Mouse (Mus musculus) spleen, adult 12 weeks (tissue): Measurements from ENCODE around the gene Ccdc88c.

Experiments used
- DNase-seq: peaks from one replicate; pipeline ENCODE4 v3.0.0; 2022; ENCODE audit warnings: low spot score

Ccdc88c gene

GRCm38 (mm10) chr12:101028954-101029731 is at the start of gene Ccdc88c:
Ccdc88c (minus strand) TSS chr12:101029056.
- peak; percentile 82 for DNase-seq

DNA sequence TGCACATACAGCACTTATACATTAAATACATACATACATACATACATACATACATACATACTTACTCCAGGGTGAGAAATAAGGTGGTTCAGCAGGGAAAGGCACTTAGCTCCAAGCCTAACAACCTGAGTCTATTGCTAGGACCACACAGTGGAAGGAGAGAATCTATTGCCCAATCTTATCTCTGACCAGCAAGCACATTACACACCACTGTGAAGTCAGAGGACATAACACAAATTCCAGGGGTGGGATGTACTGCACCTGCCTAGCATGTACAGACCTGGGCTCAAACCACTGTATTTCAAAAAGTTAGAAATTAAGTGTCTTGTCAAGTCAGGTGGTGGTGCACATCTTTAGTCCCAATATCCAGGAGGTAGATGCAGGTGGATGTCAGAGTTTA is 49.1 kb upstream of the Ccdc88c start:
- no peak for DNase-seq

- DNase-seq, result no peak
Observed at GRCm38 (mm10) chr12:101075433-101075832, 46.6 kb upstream of the Ccdc88c start.

DNA sequence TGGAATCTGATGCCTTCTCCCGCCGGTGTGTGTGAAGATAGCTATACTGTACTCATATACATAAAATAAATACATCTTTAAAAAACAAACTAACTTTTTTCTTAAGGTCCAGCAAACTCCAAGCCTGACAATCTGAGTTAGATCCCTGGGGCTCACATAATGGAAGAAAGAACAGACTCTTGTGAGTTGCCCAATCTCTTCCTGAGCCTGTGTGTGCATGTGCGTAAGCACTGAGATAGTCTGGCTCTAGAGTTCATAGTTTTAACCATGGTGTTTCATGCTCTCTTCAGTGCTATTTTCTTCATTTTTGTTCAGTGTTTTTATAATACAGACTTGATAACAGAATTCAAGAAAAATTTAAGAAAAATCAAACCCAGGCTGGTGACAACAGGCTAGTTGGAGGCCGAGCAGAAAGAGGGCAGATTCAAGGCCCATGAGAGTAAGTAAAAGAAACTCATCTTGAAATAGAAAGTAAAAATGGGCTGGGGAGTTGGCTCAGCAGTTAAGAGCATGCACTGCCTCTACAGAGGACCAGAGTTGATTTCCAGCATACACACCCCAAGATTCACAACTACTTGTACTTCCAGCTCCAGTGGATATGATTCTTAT is 46.1 kb upstream of the Ccdc88c start:
- DNase-seq, result no peak

DNA sequence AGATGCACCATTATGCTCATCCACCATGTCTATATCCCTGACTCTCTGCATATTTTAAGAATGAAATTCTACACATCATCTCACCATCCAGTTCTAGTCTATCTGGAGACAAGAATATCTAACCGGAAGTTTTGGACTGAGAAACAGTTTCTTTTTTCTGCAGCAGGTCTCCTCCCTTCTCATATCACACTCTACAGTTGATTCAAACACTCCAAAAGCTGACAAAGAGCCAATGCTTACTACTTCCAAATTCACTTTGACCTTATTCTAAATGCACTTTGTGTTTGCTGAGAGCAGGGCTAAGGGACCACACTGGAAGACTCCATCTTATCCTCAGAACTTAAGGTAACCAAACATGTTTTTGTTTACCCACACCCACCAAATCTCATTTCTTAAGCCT is 41.0 kb upstream of the Ccdc88c start:
- DNase-seq, result no peak

DNA sequence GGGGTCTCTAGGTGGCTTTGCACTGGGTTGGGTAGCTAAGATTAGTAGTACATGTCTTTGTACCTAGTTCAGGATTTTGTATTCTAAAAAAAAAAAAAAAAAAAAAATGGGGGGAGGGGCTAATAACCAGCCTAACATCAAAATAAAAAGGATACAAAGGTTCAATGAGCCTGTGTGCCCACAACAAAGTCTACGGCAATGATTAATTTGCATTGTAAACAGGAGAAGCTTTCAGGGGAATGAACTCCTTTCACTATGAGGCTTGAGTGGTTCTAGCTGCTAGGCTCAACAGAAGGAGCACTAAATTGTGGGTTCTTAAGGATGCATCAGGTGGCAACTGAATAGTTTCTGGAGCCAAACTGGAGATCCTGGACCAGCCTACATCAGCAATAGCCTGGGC is 37.5 kb upstream of the Ccdc88c start:
- DNase-seq, result no peak

- no peak for DNase-seq
Observed at GRCm38 (mm10) chr12:101039956-101040355, 11.1 kb upstream of the Ccdc88c start.

DNA sequence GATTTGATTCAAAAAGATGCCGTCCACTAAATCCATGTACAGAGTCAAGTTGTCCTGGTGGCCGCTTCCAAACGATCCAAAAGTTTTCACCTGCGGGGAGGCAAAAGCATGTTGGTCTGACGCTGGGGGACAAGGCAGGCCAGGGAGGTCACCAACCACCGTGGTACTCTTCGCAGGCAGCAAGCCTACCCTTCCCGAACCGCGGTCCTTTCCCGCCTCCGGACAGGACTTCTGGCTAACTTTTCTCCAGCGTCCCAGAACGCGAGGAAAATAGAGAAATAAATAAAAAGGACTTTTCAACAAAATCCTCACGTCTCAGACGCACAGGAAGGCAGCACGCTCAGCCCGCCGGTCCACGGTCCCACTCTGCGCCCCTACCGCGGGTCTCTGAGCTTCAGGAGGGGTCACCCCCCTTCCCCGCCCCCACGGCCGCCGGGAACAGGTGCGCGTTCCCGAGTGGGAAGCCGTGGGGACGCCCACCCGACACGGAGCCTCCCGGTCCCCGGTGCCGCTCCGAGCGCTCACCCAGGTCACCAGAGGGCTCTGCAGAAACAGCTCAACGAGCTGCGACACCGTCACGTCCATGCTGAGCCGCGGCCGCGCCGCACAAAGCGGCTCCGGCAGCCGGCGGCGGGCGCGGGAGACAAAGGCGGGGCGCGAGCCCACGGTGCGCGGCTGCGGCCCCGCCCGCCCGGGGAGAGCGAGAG is 456 bp downstream of the Ccdc88c start:
- DNase-seq, result no peak

- DNase-seq, result no peak
Observed at GRCm38 (mm10) chr12:101027451-101028246, 1.2 kb downstream of the Ccdc88c start.

DNA sequence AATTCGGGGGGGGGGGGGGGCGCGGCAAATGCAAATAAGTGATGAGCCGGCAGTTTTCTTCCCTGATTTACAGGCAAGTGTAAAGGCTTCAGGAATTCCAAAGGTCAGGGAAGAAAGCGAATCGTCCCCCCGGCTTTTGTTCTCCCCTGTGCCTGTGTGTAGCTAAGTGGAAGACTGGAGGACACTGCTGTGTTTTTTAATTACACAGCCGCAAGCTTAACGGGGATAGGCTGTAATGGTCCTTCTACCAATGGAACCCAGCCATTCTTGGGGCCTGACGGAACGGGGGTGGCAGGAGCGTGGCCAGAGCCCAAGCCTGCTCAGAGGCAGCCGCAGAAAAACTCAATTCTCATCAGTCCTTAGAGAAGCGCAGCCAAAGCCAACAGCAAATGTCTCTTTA is 1.9 kb downstream of the Ccdc88c start:
- DNase-seq, result no peak

DNA sequence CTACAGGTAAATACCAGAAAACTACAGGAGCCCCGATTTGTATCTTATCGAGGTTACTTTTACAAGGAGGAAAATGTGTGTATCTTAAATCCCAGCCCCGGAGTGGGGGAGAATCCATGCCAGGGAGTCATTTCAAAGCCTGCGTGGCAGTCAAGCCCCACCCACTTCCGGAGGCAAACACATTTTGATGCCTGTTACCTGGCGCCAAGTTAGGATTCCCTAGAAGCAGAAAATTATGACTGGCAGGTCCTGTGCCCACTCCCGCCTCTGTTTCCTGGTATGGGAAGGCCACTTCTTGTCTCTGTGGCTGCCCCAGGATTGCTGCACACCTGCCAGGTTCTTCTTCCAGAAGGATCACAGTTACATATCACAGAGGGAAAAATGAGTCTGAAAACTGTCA is 2.3 kb downstream of the Ccdc88c start:
- DNase-seq, result no peak

- no peak for DNase-seq
Observed at GRCm38 (mm10) chr12:101026025-101026424, 2.8 kb downstream of the Ccdc88c start.

DNA sequence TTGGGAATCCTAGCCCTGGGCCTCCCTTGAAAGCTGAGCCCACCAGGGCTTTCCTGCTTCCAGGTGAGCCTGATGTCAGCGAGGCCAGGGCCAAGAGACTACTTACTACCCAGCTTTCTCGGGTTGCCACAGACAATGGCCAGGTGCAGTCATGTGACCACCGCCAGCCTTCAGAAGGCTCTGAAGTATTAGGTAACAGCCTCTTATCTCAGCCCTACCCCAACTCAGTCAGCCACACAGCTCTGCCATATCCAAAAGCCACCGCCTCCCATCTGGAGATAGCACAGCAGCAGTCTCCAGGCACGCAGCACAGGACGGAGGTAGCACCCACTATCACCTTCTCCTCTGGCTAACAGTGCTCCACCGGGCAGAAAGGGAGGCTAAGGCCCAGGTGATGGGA is 3.5 kb downstream of the Ccdc88c start:
- peak; percentile 47 for DNase-seq

- no peak for DNase-seq
Observed at GRCm38 (mm10) chr12:101024824-101025223, 4.0 kb downstream of the Ccdc88c start.

DNA sequence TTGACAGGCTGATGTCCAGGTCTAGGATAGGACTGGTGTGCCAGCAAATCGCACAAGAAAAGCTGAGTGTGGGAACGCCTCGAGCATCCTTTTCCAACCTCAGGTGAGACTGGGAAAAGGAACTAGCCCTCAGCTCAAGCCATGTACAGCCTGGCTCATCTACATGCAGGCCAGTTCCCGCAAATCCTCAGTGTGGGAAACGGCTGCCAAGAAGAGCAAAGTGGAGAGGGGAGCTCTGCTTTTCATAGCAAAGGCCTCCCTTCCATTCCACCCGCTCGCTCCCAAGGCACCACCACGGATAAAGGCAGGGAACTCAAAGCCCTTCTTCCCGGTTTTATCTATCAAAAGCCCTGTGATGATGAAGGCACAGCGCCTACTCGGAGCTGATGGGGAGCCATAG is 5.7 kb downstream of the Ccdc88c start:
- no peak for DNase-seq

GRCm38 (mm10) chr12:101022353-101022752 is 6.5 kb downstream of the Ccdc88c start:
- no peak for DNase-seq

DNA sequence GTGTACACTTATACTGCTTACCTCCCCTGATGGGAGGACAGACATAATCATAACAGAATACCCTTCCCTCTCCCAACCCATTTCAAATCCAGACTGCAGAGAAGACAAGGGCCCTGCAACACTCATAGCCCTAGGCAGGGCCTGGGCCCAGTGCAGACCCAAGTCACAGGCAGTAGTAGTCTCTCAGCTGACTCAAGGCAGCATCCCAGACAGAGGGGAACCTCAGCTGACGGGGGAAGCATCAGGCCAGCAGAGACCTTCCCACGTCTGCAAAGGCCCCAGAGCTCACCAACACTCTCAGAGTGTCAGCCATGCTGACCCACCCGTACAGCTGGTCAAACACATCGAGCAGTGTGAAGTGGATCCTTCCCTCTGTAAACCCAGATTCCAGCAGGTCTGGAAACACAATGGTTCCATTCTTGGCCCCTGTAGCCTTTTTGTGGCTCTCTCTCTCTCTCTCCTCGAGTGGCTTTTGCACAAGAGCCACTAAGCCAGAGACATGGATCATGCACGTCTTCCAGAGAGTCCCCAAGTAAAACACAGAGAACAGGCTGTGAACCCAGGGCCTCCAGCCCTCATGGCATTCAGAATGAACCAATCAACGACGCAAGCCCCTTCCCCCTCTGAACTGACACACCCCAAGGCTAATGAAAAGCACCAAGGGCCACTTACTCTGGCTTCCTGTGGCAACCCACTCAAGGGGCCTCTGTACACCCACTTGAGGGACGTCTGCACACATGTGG is 7.2 kb downstream of the Ccdc88c start:
- no peak for DNase-seq

DNA sequence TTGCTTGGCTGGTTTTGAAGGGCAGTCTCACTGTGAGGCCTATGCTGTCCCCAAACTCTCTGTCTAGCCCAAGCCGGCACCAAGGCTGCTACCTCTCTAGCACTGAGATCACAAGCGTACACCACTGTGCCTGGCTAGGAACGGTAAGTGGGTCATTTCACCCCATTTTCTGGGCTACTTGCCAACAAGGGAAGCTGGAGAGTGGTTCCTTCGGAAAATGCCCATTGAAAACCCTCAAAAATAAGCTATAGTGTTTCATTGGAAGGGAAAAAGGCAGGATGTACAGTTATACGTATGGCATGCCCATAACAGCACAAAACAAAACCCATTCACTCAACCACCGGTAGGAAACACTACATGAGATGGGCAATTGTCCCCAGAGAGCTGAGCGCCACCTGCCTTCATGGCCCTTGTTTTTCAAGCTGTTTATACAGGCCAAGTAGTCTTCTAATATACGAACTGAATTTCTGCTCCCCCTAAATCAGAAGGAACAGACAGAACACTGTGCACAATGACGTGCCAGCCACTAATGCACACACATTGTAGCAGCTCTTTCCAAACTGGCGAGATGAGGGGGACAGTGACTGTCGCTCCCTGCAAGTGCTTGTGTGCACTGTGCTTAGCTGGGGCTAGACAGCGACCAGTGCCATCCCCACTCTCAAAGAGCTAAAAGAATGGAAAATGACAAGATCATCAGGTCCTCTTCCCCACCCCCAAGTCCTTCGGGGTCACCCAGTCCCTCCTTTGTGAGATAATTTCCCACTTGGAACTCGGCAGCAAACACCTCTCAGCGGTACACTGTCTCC is 8.4 kb downstream of the Ccdc88c start:
- DNase-seq, result no peak

DNA sequence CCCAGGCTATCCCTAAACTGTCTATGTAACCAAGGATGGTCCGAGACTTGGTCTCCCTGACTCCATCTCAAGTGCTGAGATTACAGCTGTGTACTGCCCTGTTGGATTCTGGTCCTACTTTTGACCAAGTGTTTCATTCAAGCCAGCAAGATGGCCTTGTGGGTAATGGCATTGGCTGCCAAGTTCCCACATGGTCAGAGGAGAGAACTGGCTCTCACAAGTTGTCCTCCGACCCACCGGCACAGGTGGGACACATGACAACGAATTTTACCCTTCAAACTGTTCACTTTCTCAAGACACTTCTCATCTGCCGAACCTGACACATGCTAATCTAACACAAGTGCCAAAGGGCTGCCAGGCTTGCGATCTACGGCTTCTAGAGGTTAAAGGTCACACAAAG is 9.4 kb downstream of the Ccdc88c start:
- DNase-seq, result no peak

DNA sequence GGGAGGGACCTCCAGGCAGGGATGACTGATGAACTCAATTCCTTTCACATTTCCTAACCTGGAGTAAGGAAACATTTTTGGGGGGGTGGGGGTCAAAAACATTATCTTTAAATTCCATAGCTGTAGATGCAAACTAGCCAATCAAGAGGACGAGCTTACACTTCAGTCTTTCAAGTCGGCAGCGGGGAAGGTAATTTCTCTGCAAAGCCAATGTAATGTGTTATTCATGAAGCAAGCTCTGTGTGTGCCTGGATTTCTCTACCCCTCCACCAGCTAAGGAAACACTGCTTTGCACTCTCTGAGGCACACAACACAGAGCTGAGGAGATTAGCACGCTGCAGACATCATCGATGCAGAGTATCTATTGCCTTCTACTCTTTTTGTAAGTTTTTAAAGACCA is 9.8 kb downstream of the Ccdc88c start:
- no peak for DNase-seq

- DNase-seq, result no peak
Observed at GRCm38 (mm10) chr12:101017971-101018371, 10.9 kb downstream of the Ccdc88c start.
